Mouse (Mus musculus) limb, embryonic 13.5 days (tissue): Measurements from ENCODE around the gene Zfp747. TPM values are rescaled to one million over a fixed set of nuclear protein-coding genes. Genes with fewer than 3 reads are reported as not detected.
"Not testable (repeated sequence)": the region's sequence is repeated elsewhere in the genome, so short reads cannot be mapped to it uniquely, and the experiment has no call there.

Source experiments
- ATAC-seq: fragments of 200-750 bp; cut with Nextera tagmentation; 2 replicates; pipeline ENCODE4 v1.8.0; 2017; ENCODE audit warnings: low read depth, moderate number of reproducible peaks, moderate TSS enrichment; ENCODE audit not compliant: low FRiP score
- H3K27ac ChIP-seq: fragments of 300-500 bp; sonication (generic); 2 replicates; pipeline ENCODE4 v1.5.1; 2015; ENCODE audit warnings: inconsistent platforms, mild to moderate bottlenecking, moderate library complexity
- H3K27me3 ChIP-seq: fragments of 300-500 bp; sonication (generic); 2 replicates; pipeline ENCODE4 v1.6.1; 2015; ENCODE audit warnings: mild to moderate bottlenecking, inconsistent platforms
- H3K36me3 ChIP-seq: fragments of 300-500 bp; sonication (generic); 2 replicates; pipeline ENCODE4 v1.6.1; 2015; ENCODE audit warnings: inconsistent platforms, mild to moderate bottlenecking, moderate library complexity
- H3K4me1 ChIP-seq: fragments of 300-500 bp; sonication (generic); 2 replicates; pipeline ENCODE4 v1.6.1; 2015; ENCODE audit warnings: inconsistent platforms
- H3K4me2 ChIP-seq: fragments of 300-500 bp; sonication (generic); replicated peaks from 2 replicates; pipeline ENCODE4 v1.6.1; 2015; ENCODE audit warnings: inconsistent platforms, mild to moderate bottlenecking, moderate library complexity
- H3K4me3 ChIP-seq: fragments of 300-500 bp; sonication (generic); 2 replicates; pipeline ENCODE4 v1.5.1; 2015; ENCODE audit warnings: moderate library complexity, mild to moderate bottlenecking, inconsistent platforms
- H3K9ac ChIP-seq: fragments of 300-500 bp; sonication (generic); 2 replicates; pipeline ENCODE4 v1.6.1; 2015; ENCODE audit warnings: mild to moderate bottlenecking, inconsistent platforms
- H3K9me3 ChIP-seq: fragments of 300-500 bp; sonication (generic); 2 replicates; pipeline ENCODE4 v1.6.1; 2016; ENCODE audit warnings: inconsistent platforms
- WGBS: fragments of 180-500 bp; shearing (Covaris S2); methylation state at CpG from one replicate; pipeline ENCODE4 v1.1.7; 2015; 5-methylcytosine and 5-hydroxymethylcytosine counted together
- polyA plus RNA-seq: library from polyadenylated mRNA; unstranded; fragments of >200 nt; fragmentation: Nextera tagmentation; extraction: Ambion mirVana; gene quantifications from 2 replicates; pipeline ENCODE4 v1.2.1, GENCODE M21; 2015

Zfp747 gene
- polyA plus RNA-seq, 1 experiment from 2014 or later: 8.7 TPM

DNA sequence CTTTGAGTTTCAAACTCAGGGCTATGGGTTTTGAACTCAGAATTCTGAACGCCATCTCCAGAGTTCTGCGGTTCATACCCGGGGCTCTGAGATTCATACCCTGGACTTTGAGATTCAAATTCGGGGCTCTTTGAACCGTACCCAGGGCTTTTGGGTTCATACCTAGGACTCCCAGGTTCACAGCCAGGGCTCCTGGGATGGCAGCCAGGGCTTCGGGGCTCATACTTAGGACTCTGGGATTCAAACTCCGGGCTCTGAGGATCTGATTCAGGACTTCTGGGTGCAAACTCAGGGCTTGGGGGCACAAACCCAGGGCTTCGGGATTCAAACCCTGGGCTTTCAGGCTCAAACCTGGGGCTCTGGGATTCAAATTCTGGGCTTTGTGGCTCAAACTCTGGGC is 31.5 kb downstream of the Zfp747 start:
- Histone ChIP-seq H3K36me3 (peaks cover 39% of the 10 kb centered on the region), H3K9me3 (no peaks in the 10 kb centered on the region), H3K4me1 (peaks cover 22% of the 10 kb centered on the region), H3K4me3 (peak overlapping the region; percentile 89), H3K9ac (peak overlapping the region; percentile 98), H3K27ac (no peak overlapping the region), H3K4me2 (peak overlapping the region; percentile 85), H3K27me3 (no peaks in the 10 kb centered on the region)
- ATAC-seq: no peak
- 93% methylated on average over 8 of the region's 8 CpGs for WGBS

DNA sequence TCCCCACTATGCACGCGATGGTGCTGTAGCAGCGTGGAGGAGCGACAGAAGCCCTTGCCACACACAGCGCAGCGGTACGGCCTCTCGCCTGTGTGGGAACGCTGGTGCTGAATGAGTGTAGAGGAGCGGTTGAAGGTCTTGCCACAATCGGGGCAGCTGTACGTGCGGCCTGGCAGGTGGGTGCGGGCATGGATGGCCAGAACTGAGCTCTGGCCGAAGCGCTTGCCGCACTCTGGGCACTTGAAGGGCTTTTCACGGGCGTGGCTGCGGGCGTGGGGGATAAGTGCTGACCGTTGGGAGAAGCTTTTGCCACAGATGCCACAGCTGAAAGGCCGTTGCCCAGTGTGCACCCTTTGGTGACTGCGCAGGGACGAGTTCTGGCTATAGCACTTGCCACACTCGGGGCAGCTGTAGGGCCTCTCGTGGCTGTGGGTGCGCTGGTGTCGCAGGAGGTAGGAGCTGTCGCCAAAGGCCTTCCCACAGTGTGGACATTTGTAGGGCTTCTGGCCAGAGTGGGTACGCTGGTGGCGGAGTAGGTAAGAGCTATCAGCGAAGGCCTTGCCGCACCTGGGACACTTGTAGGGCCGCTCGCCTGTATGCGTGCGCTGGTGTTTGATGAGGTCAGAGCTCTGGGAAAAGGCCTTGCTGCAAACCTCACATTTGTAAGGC is 32.4 kb downstream of the Zfp747 start:
- no peaks in the 10 kb centered on the region for H3K9me3 ChIP-seq
- no peak overlapping the region for H3K4me3 ChIP-seq
- peaks cover 39% of the 10 kb centered on the region for H3K36me3 ChIP-seq
- H3K9ac ChIP-seq: no peak overlapping the region
- no peak for ATAC-seq
- no peak overlapping the region; the same call in 1 of the 2 replicates for H3K4me2 ChIP-seq
- no peak overlapping the region for H3K27ac ChIP-seq
- H3K27me3 ChIP-seq: no peaks in the 10 kb centered on the region
- 94% methylated on average over 38 of the region's 38 CpGs for WGBS
- H3K4me1 ChIP-seq: peaks cover 22% of the 10 kb centered on the region

DNA sequence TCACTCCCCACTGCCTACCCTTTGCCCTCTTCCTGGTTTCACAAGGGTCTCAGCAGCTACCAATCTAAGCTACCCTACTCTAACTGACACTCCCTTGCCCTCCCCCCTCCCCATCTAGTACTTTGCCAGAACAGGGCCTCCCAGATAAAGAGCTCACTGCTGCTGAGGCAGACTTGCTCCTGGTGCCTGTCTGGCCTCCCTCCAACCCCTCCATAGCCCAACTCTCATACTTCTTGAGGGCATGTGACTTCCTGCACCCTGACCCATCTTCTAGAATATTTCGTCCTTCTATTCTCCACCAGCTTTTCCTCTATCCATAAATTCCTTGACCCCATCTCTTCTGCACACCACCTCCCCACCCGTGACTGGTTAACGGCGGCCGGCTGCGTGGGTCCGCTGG is 33.0 kb downstream of the Zfp747 start:
- Histone ChIP-seq H3K4me1 (peaks cover 22% of the 10 kb centered on the region), H3K36me3 (peaks cover 39% of the 10 kb centered on the region), H3K27ac (no peak overlapping the region), H3K27me3 (no peaks in the 10 kb centered on the region), H3K4me2 (no peak overlapping the region), H3K9ac (no peak overlapping the region), H3K9me3 (no peaks in the 10 kb centered on the region), H3K4me3 (no peak overlapping the region)
- WGBS: 96% methylated on average over 7 of the region's 7 CpGs
- no peak for ATAC-seq

DNA sequence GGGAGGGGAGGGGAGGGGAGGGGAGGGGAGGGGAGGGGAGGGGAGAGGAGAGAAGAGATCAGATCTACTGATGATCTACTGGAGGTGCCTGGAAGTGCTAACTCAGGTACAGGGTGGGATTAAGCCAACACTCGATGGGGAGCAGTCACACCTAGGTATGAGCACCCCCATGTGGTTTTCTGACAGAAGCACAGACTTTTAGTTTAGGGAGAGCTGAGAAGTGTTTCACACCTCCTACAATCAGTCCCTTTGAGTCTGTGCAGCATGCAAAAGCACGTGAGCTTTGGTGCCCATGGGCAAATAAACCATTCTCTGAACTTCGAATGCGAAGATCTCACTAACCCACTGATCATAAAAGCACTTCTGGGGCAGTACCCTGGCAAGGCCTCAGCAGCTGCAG is 33.5 kb downstream of the Zfp747 start:
- no peaks in the 10 kb centered on the region for H3K9me3 ChIP-seq
- no peak for ATAC-seq
- peaks cover 39% of the 10 kb centered on the region for H3K36me3 ChIP-seq
- no peak overlapping the region for H3K4me2 ChIP-seq
- no peak overlapping the region for H3K4me3 ChIP-seq
- no peak overlapping the region for H3K9ac ChIP-seq
- no peak overlapping the region for H3K27ac ChIP-seq
- 53% methylated on average over 4 of the region's 4 CpGs for WGBS
- no peaks in the 10 kb centered on the region for H3K27me3 ChIP-seq
- H3K4me1 ChIP-seq: peaks cover 22% of the 10 kb centered on the region

DNA sequence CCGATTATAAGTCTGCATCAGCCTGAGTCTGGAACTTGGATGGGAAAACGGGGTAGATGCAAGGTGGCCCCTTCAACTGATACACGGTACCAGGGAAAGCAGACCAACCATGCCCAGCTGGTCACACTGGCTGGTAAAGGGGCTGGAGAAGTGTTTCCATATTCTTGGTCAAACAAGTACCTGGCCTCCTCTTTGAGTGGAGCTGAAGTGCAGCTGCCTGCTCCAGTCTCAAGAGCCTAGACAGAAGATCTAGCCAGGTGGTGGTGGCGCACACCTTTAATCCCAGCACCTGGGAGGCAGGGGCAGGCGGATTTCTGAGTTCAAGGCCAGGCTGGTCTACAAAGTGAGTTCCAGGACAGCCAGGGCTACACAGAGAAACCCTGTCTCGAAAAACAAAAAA is 34.0 kb downstream of the Zfp747 start:
- H3K4me1 ChIP-seq: peaks cover 19% of the 10 kb centered on the region
- H3K4me3 ChIP-seq, H3K9ac ChIP-seq, H3K27ac ChIP-seq, H3K9me3 ChIP-seq, H3K4me2 ChIP-seq, H3K27me3 ChIP-seq, ATAC-seq: not testable (repeated sequence)
- peaks cover 39% of the 10 kb centered on the region for H3K36me3 ChIP-seq
- 94% methylated on average over 6 of the region's 6 CpGs for WGBS

DNA sequence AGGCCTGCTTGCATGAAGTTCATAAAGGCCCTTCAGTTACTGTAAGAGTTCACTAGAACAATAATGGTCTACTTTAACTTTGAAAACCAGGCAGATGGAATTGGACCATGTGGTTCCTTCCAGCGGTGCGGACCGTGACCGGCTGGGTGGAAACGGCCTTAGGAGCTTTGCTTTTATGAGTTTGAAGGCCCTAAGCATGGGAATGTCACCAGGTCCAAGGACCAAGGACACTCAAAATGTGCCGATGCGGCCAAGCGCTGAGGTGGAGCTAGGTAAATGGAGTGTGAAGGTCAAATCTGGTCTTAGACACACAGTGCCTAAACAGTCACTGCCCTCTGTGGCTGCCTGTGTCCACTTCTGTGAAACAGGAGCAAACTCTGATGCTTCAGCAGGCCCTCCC is 34.5 kb downstream of the Zfp747 start:
- peaks cover 14% of the 10 kb centered on the region for H3K4me1 ChIP-seq
- no peak for ATAC-seq
- no peak overlapping the region for H3K4me2 ChIP-seq
- WGBS: 95% methylated on average over 8 of the region's 8 CpGs
- no peaks in the 10 kb centered on the region; the same call in 1 of the 2 replicates for H3K9me3 ChIP-seq
- H3K27me3 ChIP-seq: no peaks in the 10 kb centered on the region
- H3K36me3 ChIP-seq: peaks cover 39% of the 10 kb centered on the region
- no peak overlapping the region for H3K9ac ChIP-seq
- no peak overlapping the region for H3K4me3 ChIP-seq
- no peak overlapping the region for H3K27ac ChIP-seq

DNA sequence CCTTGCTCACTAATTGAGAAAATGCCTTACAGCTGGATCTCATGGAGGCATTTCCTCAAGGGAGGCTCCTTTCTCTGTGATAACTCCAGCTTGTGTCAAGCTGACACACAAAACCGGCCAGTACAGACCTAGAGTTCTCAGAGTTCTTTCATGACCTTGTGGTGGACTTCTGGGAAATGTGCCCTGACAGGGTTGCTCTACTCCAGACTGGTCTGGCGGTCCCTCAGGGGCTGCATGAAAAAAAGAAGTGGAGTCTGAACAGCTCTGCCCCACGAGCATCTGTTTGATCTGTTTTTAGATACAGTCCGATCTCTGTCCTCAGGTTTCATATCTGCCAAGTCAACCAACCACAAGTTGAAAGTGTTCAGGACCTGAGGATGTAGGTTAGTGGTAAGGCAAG is 38.2 kb downstream of the Zfp747 start:
- ATAC-seq: no peak
- 69% methylated on average over 4 of the region's 4 CpGs for WGBS
- Histone ChIP-seq H3K9me3 (no peaks in the 10 kb centered on the region; the same call in 1 of the 2 replicates), H3K27me3 (no peaks in the 10 kb centered on the region), H3K36me3 (peaks cover 23% of the 10 kb centered on the region), H3K4me3 (no peak overlapping the region), H3K4me2 (no peak overlapping the region), H3K9ac (no peak overlapping the region), H3K27ac (no peak overlapping the region), H3K4me1 (no peaks in the 10 kb centered on the region)

DNA sequence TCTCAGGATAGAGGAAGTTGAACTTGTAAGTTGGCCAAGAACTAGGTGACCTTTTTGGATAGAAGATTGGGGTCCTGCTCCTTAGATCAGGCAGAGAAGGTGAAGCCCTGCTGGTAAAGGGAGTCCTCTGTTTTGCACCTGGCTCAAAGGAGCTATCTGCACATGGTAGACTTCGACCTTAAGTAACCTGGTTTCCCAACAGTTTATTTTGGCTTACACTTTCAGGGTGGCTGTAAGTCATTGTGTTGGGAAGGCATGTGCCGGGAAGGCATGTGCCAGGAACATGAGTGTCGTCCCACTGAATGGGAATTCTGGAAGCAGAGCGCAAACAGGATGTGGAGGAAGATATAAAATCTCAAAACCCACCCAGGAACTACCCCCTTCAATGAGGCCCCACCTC is 40.2 kb downstream of the Zfp747 start:
- H3K9ac ChIP-seq: no peak overlapping the region
- no peak for ATAC-seq
- H3K4me2 ChIP-seq: no peak overlapping the region
- H3K4me3 ChIP-seq: no peak overlapping the region
- H3K9me3 ChIP-seq: no peaks in the 10 kb centered on the region; the same call in 1 of the 2 replicates
- H3K27ac ChIP-seq: no peak overlapping the region
- no peaks in the 10 kb centered on the region for H3K27me3 ChIP-seq
- H3K36me3 ChIP-seq: peaks cover 5% of the 10 kb centered on the region; the same call in 1 of the 2 replicates
- no peaks in the 10 kb centered on the region for H3K4me1 ChIP-seq
- WGBS: 91% methylated on average over 4 of the region's 4 CpGs

DNA sequence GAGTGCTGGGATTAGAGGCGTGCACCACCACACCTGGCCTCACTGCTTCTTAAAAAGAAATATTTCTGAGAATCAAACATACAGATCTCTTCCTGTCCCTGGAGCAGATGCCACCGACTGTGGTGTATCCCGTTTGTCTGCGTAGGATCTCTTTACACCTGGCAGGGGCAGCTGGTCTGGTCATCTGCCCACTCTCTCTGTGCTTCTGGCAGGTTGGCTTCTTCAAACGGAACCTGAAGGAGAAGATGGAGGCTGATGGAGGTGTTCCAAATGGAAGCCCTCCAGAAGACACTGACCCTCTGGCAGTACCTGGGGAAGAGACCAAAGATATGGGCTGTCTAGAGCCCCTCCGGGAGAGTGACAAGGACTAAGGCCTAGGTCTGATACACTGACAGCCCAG is 42.6 kb downstream of the Zfp747 start:
- WGBS: 82% methylated on average over 6 of the region's 6 CpGs
- no peak for ATAC-seq
- H3K4me1 ChIP-seq: no peaks in the 10 kb centered on the region
- no peak overlapping the region for H3K4me2 ChIP-seq
- H3K27ac ChIP-seq: no peak overlapping the region
- H3K27me3 ChIP-seq: no peaks in the 10 kb centered on the region
- no peaks in the 10 kb centered on the region for H3K36me3 ChIP-seq
- H3K9me3 ChIP-seq: no peaks in the 10 kb centered on the region; the same call in 1 of the 2 replicates
- no peak overlapping the region for H3K4me3 ChIP-seq
- no peak overlapping the region for H3K9ac ChIP-seq

DNA sequence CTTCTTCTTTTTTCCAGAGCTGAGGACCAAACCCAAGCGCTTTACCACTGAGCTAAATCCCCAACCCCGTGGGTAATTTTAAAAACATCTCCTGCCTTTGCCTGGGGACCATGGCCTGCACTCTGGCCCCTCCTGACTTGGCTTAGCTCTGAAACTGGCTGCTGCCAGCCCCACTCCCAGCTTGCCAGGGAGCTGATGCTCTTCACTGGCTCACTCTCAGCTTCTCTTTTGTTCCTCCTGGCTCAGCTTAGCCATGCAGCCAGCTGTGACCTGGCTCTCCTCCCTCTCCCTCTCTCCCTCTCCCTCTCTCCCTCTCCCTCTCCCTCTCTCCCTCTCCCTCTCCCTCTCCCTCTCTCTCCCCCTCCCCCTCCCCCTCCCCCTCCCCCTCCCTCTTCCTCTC is 49.2 kb downstream of the Zfp747 start:
- no peaks in the 10 kb centered on the region for H3K9me3 ChIP-seq
- H3K4me1 ChIP-seq: no peaks in the 10 kb centered on the region
- H3K9ac ChIP-seq: no peak overlapping the region
- no peak for ATAC-seq
- H3K36me3 ChIP-seq: no peaks in the 10 kb centered on the region
- 50% methylated on average over 2 of the region's 2 CpGs for WGBS
- H3K4me2 ChIP-seq: no peak overlapping the region
- no peak overlapping the region for H3K4me3 ChIP-seq
- H3K27ac ChIP-seq: no peak overlapping the region
- H3K27me3 ChIP-seq: no peaks in the 10 kb centered on the region

DNA sequence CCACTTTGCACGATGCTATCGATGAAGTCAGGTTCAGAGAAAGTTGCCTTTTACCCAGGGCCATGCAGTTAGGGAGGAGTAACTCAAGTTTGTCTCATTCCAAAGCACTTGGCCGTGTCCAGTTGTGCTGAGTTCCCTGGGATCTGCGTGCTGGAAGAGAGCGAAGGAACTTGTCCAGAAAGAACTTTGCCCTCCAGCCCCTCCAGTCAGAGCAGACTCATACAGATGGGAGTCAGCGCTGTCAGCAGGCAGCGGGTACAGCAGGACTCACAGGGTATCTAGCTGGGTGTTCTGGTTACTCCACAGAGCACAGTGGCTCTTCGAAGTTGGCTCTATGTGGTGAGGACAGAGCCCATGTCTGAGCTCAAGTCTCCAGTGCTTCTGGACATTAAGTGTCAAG is 50.3 kb downstream of the Zfp747 start:
- no peaks in the 10 kb centered on the region for H3K36me3 ChIP-seq
- no peak for ATAC-seq
- no peak overlapping the region for H3K27ac ChIP-seq
- 87% methylated on average over 8 of the region's 8 CpGs for WGBS
- no peaks in the 10 kb centered on the region for H3K4me1 ChIP-seq
- H3K4me3 ChIP-seq: no peak overlapping the region
- no peak overlapping the region for H3K9ac ChIP-seq
- H3K4me2 ChIP-seq: no peak overlapping the region
- no peaks in the 10 kb centered on the region for H3K9me3 ChIP-seq
- no peaks in the 10 kb centered on the region for H3K27me3 ChIP-seq

DNA sequence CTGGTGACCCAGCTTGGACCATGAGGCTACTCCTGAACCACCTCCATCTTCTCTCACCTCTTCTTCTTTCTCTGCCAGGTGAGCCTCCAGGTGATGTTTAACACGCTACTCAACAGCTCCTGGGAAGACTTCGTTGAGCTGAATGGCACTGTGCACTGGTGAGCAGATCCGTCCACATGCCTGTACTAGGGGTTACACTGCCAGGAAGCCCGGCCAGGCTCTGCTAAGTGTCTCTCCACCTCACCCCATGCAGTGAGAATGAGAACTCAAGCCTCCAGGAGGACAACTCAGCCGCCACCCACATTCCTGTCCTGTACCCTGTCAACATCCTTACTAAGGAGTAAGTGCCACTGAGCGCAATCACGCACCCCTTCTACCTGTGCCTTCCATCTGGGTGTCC is 50.9 kb downstream of the Zfp747 start:
- no peaks in the 10 kb centered on the region for H3K9me3 ChIP-seq
- H3K27ac ChIP-seq: no peak overlapping the region
- no peaks in the 10 kb centered on the region for H3K36me3 ChIP-seq
- no peak overlapping the region for H3K4me3 ChIP-seq
- 80% methylated on average over 7 of the region's 7 CpGs for WGBS
- no peaks in the 10 kb centered on the region for H3K4me1 ChIP-seq
- ATAC-seq: no peak
- no peak overlapping the region for H3K4me2 ChIP-seq
- H3K9ac ChIP-seq: no peak overlapping the region
- no peaks in the 10 kb centered on the region for H3K27me3 ChIP-seq
